Mouse (Mus musculus): ENCODE data around the gene Zdhhc22.

DNA sequence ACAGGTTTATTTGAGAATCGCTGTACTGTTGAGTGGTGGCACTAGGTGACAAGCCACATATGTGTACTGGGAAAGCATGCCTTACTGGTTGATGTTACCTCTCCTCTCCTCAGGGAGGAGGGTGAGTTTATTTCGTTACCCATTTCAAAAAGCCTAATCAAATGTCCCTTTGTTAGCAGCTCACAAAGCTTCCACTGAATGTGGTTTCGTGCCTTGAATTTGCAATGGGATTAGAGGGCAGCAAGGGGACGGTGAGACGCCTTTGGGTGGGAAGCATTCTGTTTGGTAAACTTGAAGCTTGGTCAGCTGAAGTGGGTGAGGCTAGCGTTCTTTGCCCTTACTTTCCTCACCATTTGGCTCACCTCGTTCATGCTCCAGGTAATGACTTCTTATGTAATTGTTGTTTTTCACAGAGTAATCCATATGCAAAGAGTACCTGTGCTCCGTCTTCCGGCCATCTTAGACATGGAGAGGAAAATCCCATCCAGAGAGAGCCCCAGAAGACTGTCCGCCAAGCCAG lies 37.8 kb downstream of the Zdhhc22 start:
- TF ChIP-seq CTCF (IDR thresholded peaks at IDR 0.05; ENCODE audit: extremely low read depth, insufficient read depth, insufficient read length, insufficient replicate concordance) (no peak), POLR2A (IDR thresholded peaks at IDR 0.05; ENCODE audit: low read depth, low read length) (no peak)

Data from spleen, adult 2 months (tissue).